Mouse (Mus musculus): ENCODE measurements at regions not wholly inside any gene's neighbourhood (a gene's known extent, or its start where the extent isn't known, plus 50 kb on each side); places are given as distances from the start of the nearest gene placed in this dataset.
"Not testable (repeated sequence)": the region's sequence is repeated elsewhere in the genome, so short reads cannot be mapped to it uniquely, and the experiment has no call there.

DNA sequence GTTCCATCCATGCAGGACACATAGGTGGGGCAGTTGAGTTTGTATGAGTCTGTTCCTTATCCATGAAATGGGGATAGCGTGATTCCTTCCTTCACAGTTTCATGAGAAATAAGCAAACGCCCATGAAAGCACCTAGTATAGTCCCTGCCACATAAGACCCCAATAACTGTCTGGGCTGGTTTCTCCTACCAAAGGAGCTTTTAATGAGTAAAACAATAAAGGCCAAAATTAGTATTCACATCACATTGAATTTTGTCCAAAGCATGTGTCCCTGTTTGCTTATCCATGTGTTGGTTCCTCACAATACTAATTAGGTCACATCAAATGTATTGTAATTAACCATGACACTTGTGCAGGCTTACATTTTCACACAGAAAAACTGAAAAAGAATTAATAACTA lies 221.3 kb downstream of the Prdm13 start:
- DNase-seq (ENCODE audit: low spot score) = no peak

- DNase-seq (ENCODE audit: low spot score) = no peak
Observed at GRCm38 (mm10) chr4:21441274-21441673, 244.5 kb downstream of the Prdm13 start.

DNA sequence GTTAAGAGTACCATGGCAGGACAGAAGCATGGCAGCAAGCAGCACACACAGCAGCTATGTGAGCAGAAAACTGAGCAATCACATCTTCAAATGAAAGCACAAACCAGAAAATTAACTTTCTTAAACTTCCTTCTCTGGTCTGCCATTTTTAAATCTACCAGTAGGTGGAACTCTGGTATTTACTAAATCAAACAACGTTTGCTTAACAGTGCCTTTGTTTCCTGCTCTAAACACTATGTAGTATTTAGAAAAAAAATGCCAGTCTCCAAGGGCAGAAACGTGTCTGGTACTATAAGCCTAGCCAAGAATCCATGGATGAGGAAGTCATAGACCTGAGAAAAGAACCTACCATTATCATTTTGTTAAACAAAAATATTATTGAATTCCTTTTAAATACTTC lies 249.1 kb downstream of the Prdm13 start:
- DNase-seq (ENCODE audit: low spot score) = no peak

DNA sequence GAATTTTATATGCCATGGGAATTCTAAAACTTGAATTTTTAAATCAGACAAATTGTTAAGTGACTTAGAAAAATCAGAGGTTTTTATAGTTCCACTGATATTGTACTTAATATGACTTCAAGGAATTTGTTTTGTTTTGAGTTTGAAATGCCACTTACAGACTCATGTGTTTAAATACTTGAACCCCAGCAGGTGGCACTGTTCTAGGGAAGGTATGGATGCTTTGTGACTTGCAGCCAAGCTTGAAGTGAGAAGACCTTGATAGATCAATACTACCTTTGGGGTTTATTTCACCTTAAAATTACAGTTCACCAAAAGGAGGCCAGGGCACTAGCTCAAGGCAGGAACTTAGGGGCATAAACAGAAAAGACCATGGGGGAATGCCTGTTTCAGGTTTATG lies 277.9 kb downstream of the Prdm13 start:
- no peak for DNase-seq (ENCODE audit: low spot score)

DNA sequence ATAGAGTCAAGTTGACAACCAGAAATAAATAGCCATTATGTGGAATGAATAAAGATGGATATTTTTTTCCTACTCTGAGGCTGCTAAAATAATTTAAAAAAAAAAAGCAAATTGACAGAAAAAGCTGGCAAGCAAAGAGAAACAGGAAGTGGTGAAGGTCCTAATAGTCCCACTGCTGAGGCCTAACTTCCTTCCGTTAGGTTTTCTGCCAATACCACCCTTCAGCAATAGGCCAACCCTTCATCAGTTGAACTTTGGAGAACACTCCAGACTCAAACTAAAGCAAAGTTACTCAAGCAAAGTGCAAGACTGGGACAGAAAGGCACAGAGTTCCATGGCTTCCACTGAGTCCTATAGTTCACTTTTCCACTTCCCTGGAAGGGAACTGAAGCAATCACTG lies 316.4 kb downstream of the Prdm13 start:
- DNase-seq (ENCODE audit: low spot score) = no peak

GRCm38 (mm10) chr4:21368234-21369021 lies 317.3 kb downstream of the Prdm13 start:
- no peak for DNase-seq (ENCODE audit: low spot score)

DNA sequence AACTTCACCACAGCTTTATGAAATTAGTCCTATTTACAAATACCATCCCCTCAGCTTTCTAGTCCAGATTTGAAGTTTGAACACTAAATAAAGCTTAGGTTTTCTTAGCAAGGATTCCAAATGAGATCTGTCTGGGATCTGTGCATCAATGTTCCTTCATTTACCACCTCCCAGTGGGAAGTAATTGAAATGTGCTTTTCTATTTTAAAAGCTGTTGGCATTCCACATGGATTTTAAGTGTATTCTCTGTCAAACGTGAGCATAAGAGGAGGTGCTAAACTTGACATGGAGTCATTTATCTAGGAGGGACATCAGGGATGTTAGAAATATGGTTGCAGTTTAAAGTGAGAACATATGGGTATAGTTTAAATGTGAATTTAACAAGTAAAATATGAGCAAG lies 364.0 kb downstream of the Prdm13 start:
- DNase-seq (ENCODE audit: low spot score) = no peak

DNA sequence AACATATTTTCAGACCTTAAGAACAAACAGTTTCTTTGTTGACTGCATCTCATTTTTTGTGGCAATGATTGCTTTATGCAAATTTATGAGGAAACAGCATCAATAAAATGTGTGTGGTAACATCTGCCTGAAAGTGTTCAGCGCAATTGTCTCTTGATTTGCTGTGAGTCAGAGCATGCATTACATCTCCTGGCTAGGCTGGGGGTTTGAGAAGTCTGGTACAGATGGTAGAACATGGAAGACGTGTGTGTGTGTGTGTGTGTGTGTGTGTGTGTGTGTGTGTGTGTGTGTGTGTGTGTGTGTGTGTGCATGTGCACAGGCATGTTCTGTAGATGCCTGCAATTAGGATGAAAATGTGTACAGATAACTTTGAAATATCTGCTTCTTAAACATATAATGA lies 376.5 kb downstream of the Prdm13 start:
- not testable (repeated sequence) for DNase-seq (ENCODE audit: low spot score)

DNA sequence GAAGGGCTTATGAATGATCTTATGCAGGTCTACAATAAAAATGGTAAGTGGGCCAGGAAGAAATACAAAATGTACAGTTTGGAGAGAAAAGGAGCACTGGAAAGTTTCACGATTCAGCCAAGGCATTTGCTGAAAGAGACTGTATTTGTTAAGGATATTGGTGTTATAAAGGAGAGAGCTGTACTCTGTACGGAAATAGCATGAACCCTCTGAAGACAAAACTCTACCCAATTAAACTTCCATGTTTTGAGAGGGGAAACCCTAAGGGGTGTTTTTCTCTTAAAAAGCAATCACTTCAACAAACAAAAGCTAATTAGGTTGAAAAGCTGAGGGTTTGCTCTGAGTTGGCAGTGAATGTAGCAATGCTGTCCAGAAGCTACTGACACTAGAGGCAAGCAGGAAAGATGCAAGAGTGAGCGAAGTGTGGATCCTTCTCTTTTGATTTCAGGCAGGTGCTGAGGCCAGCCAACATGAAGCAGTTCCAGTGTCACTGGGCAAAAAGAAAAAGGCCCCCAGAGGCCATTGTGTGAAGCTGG lies 378.2 kb downstream of the Prdm13 start:
- no peak for DNase-seq (ENCODE audit: low spot score)

DNA sequence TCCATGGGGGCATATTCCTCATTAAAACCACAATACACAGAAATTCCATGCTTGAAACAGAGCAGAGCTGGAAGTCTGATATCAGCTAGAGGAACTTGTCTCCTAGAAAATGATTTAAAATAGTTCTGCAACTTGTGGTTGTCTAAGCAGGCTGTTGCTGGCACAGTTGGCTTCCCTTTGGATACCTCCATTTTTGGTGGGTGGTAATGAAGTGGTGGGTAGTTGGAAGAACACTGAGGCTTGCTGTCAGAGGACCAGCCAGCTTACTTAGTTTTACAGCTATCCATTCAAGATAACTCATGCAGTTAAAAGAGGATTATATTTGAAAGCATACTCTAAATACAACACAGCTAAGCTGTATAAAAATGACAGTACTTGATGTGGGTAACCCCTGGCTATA lies 385.6 kb downstream of the Prdm13 start:
- no peak for DNase-seq (ENCODE audit: low spot score)

DNA sequence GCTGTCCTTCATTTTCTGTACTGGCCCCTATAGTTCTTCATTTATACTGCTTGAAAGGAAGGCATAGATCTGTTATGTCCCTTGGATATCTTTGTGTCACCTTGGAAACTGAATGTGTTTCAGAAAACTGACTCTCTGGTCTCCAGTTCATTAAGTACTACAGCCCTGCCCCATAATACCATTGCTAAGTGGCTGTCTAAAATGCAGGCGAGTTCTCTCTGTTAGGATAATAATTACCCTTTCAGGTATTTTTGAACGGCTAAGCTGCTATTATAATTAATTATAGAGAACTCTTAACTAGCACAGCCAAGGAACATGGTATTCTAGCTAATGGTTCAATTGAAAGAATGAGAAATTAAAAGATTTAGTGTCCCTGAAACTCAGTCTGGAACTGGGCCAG lies 418.5 kb downstream of the Prdm13 start:
- no peak for DNase-seq (ENCODE audit: low spot score)

- no peak for DNase-seq (ENCODE audit: low spot score)
Observed at GRCm38 (mm10) chr4:21266886-21267285, 418.9 kb downstream of the Prdm13 start.

GRCm38 (mm10) chr4:21250396-21250795 lies 435.4 kb downstream of the Prdm13 start:
- DNase-seq (ENCODE audit: low spot score) = no peak

- peak; percentile 28 for DNase-seq (ENCODE audit: low spot score)
Observed at GRCm38 (mm10) chr4:21222631-21223030, 463.1 kb downstream of the Prdm13 start.

DNA sequence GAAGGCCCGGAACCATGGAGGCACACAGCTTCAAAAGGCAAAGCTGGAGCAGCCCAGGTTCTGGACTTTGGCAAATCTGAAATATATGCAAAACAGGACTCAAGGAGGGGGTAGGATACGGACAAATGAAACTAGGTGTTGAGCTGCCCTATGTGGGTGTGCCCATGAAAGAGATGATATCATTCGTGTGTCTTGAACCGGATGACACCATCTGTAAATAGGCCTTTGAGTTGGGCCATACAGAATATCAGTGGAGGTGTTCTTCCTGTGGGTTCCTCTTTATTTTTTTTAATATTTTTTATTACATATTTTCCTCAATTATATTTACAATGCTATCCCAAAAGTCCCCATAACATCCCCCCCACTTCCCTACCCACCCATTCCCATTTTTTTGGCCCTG lies 478.1 kb downstream of the Prdm13 start:
- DNase-seq (ENCODE audit: low spot score) = no peak

DNA sequence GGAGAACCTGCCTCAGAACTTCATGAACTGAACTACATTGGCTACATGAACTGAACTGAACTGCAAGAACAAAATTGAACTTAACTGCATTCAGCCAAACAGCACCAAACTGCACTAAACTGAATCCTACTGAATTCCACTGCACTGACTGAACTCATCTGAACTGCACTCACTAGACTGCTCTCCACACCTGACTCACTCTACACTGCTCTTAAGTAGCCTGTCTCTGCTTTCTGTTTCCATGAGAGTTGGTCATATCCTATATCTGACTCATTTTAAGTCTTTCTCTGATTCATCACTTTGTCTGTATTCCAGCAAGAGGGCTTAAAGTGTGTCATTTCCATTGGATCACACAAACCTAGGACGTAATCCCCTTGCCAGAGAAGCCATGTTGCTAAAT lies 490.1 kb downstream of the Prdm13 start:
- DNase-seq (ENCODE audit: low spot score) = no peak

DNA sequence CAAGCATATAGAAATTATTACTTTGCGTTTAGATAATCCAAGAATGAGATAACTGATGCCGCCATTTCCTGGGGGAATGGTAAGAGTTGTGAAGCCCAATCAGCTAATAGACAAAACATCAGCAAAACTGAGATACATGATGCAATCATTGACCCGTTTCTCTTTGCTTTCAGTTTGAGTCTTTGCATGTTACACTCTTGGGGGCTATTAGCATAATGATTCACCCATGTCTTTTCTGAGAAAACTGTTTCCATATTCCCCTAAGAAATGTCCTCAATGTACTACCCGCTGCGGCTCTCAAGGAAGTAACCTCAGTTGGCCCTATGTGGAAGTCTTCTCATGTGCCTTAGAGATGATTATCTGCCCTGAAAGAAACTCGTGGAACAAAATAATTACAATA lies 512.0 kb downstream of the Prdm13 start:
- no peak for DNase-seq (ENCODE audit: low spot score)

- no peak for DNase-seq (ENCODE audit: low spot score)
Observed at GRCm38 (mm10) chr4:21173019-21173418, 512.7 kb downstream of the Prdm13 start.

DNA sequence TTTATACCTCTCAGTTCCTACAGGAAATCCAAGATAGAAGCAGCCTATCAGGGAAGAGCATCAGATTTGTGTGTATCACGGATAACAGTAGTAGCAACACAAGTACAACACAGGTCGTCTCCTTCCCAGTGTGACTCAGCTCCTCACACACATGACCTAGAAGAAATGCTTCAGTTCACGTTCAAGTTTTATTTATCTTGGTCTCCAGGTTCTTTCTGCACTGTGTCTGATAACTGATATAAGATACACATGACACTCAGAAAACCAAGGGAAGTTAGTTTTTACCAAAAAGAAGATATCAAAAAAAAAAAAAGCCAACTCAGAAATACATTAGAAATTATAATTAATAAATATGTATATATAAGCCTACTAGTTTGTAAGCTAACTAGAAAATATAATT lies 515.0 kb downstream of the Prdm13 start:
- DNase-seq (ENCODE audit: low spot score) = no peak

- DNase-seq (ENCODE audit: low spot score) = no peak
Observed at GRCm38 (mm10) chr4:21162124-21162523, 523.6 kb downstream of the Prdm13 start.

- DNase-seq (ENCODE audit: low spot score) = no peak
Observed at GRCm38 (mm10) chr4:21125892-21126291, 559.9 kb downstream of the Prdm13 start.

GRCm38 (mm10) chr4:21095741-21096140 lies 590.0 kb downstream of the Prdm13 start:
- DNase-seq (ENCODE audit: low spot score) = no peak

- no peak for DNase-seq (ENCODE audit: low spot score)
Observed at GRCm38 (mm10) chr4:21070198-21070785, 615.5 kb downstream of the Prdm13 start.

Data from ovary, postnatal 36 days (tissue).